In the genomic region with DNA sequence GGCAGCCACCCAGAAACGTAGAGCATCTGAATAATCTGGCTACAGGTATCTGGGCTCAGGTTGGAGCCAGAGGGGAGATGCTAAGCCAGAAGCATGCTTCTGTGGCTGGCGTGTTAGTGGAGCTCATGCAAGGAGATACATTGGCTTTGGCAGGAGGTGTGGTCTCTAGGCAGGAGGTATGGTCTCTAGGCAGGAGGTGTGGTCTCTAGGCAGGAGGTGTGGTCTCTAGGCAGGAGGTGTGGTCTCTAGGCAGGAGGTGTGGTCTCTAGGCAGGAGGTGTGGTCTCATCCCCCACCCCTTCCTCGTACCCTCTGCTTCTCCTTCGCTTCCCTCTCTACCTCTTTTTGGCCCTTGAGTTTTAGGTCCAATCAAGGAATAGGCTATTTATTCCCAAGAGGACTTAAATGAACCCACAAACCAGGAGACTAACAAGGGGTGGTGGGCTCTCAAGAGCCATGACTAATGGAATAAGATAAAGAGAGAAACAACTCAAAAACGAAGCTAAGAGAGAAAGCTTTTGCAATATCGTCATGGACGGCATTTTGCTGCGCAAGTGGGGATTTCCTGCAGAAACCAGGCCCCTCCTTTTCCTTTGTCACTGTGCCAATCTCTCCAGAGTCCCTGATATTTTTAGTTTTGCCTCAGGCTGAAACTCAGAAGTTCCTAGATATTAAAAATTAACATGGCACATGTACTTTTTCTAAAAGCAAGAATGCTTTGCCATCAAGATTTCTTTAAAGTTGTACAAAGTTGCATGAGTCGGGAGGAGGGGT, we compare ENCODE assay signal across 12 mouse cellular contexts. TPM values are rescaled to one million over a fixed set of nuclear protein-coding genes. Genes with fewer than 3 reads are reported as not detected.
DNase-seq lines count a peak whose midpoint lies in the region; ATAC-seq and TF ChIP-seq lines count a peak whose summit lies in the region.
"Had no signal": no experiment of that assay in that cellular context is flagged by ENCODE, and none has a peak within 500 bp of the region (broad histone marks: within the 10 kb centered on the region; RNA-seq: fewer than 3 reads in every experiment).

No protein-coding gene starts in this region.

- peaks cover 10% of the 10 kb centered on the region; the same call in 1 of the 2 replicates for H3K4me1 ChIP-seq in heart, embryonic 10.5 days
- H3K4me1 ChIP-seq in heart, postnatal 0 days (ENCODE audit: control insufficient read depth, insufficient read depth), result no peaks in the 10 kb centered on the region
- peaks cover 5% of the 10 kb centered on the region; the same call in 1 of the 2 replicates for H3K4me1 ChIP-seq in midbrain, embryonic 13.5 days (replicated peaks)
- H3K4me1 ChIP-seq: midbrain, embryonic 15.5 days had no signal

- no peak overlapping the region for H3K4me2 ChIP-seq in heart, postnatal 0 days (ENCODE audit: low read depth, low read length)
- H3K4me2 ChIP-seq in midbrain, embryonic 13.5 days (replicated peaks), result no peak overlapping the region
- H3K4me2 ChIP-seq: forebrain, embryonic 13.5 days; limb, embryonic 13.5 days; midbrain, embryonic 15.5 days had no signal

- no peak overlapping the region for H3K9ac ChIP-seq in heart, postnatal 0 days (replicated peaks; ENCODE audit: low read depth, low read length)
- no peak overlapping the region for H3K9ac ChIP-seq in midbrain, embryonic 13.5 days (replicated peaks)
- H3K9ac ChIP-seq: forebrain, embryonic 13.5 days; limb, embryonic 13.5 days; midbrain, embryonic 15.5 days had no signal

- TF ChIP-seq CTCF in heart, postnatal 0 days (IDR thresholded peaks at IDR 0.05; ENCODE audit: low read depth), result no peak

- WGBS in heart, embryonic 10.5 days, result 78% methylated on average over 9 of the region's 9 CpGs
- 63% methylated on average over 9 of the region's 9 CpGs for WGBS in heart, postnatal 0 days
- 82% methylated on average over 9 of the region's 9 CpGs for WGBS in midbrain, embryonic 13.5 days

- no peak overlapping the region for H3K27ac ChIP-seq in heart, embryonic 10.5 days
- H3K27ac ChIP-seq in heart, postnatal 0 days (ENCODE audit: low read depth), result peak overlapping the region; percentile 52
- no peak overlapping the region for H3K27ac ChIP-seq in midbrain, embryonic 13.5 days
- H3K27ac ChIP-seq: forebrain, embryonic 13.5 days; limb, embryonic 13.5 days; midbrain, embryonic 15.5 days had no signal

- ATAC-seq in heart, postnatal 0 days (ENCODE audit: insufficient read depth, low read depth), result no peak
- no peak for ATAC-seq in midbrain, embryonic 13.5 days
- ATAC-seq: forebrain, embryonic 13.5 days; midbrain, embryonic 15.5 days had no signal

- no peaks in the 10 kb centered on the region for H3K9me3 ChIP-seq in heart, embryonic 10.5 days
- H3K9me3 ChIP-seq in heart, postnatal 0 days (replicated peaks; ENCODE audit: control insufficient read depth, low read length), result no peaks in the 10 kb centered on the region
- H3K9me3 ChIP-seq in midbrain, embryonic 13.5 days, result no peaks in the 10 kb centered on the region
- H3K9me3 ChIP-seq: forebrain, embryonic 13.5 days; limb, embryonic 13.5 days; midbrain, embryonic 15.5 days had no signal

- DNase-seq in heart, adult 8-10 months (ENCODE audit: low spot score), result peak; percentile 71
- DNase-seq in heart, embryonic 10.5 days (ENCODE audit: low spot score), result no peak
- peak; percentile 9 for DNase-seq in WW6 (ENCODE audit: low read depth, low spot score)
- no peak for DNase-seq in heart, postnatal 0 days (ENCODE audit: low spot score)
- DNase-seq in lung, postnatal 14 days, result peak; percentile 48
- no peak for DNase-seq in cerebellum, postnatal 10 days
- no peak for DNase-seq in gastrocnemius, postnatal 4 days (ENCODE audit: low spot score in 2 of 2)
- DNase-seq: thymus, postnatal 36 days had no signal

- TF ChIP-seq EP300 in heart, postnatal 0 days (IDR thresholded peaks at IDR 0.05; ENCODE audit: low read depth), result no peak

- H3K27me3 ChIP-seq in heart, embryonic 10.5 days (ENCODE audit: insufficient read depth, poor library complexity, severe bottlenecking), result no peaks in the 10 kb centered on the region; the same call in 1 of the 2 replicates
- H3K27me3 ChIP-seq in heart, postnatal 0 days (ENCODE audit: control insufficient read depth, insufficient read depth, low read length), result no peaks in the 10 kb centered on the region
- no peaks in the 10 kb centered on the region for H3K27me3 ChIP-seq in midbrain, embryonic 13.5 days
- H3K27me3 ChIP-seq: forebrain, embryonic 13.5 days; limb, embryonic 13.5 days; midbrain, embryonic 15.5 days had no signal

- H3K4me3 ChIP-seq in heart, embryonic 10.5 days, result no peak overlapping the region
- H3K4me3 ChIP-seq in heart, postnatal 0 days (ENCODE audit: low read depth, low read length), result no peak overlapping the region
- H3K4me3 ChIP-seq in midbrain, embryonic 13.5 days (replicated peaks), result no peak overlapping the region
- H3K4me3 ChIP-seq: forebrain, embryonic 13.5 days; limb, embryonic 13.5 days; midbrain, embryonic 15.5 days had no signal

- no peaks in the 10 kb centered on the region for H3K36me3 ChIP-seq in heart, embryonic 10.5 days
- H3K36me3 ChIP-seq in heart, postnatal 0 days (replicated peaks; ENCODE audit: control insufficient read depth, insufficient read depth, low read length), result no peaks in the 10 kb centered on the region
- no peaks in the 10 kb centered on the region for H3K36me3 ChIP-seq in midbrain, embryonic 13.5 days
- H3K36me3 ChIP-seq: limb, embryonic 13.5 days; midbrain, embryonic 15.5 days had no signal

RNA-seq across cellular contexts. Expression of a gene that starts 30.4 kb away (rescaled TPM):
- 1 to 10 TPM; 5.5 to 8.9 (median 6.6) TPM for total RNA-seq in heart, adult 8-10 months (2022)
- 3.3 and 7.6 TPM in 2 replicates for polyA plus RNA-seq in heart, embryonic 10.5 days (2016; fragmentation: Nextera tagmentation; extraction: Ambion mirVana)
- total RNA-seq in heart, postnatal 0 days (2014; rRNA removed; ENCODE audit: low replicate concordance), result 5.8 and 10.5 TPM in 2 replicates
- 3.8 and 4.3 TPM in 2 replicates for polyA plus RNA-seq in heart, postnatal 0 days (2015; fragmentation: Nextera tagmentation; extraction: Ambion mirVana)
- 17.9 and 18.6 TPM in 2 replicates for polyA plus RNA-seq in midbrain, embryonic 13.5 days (2015; fragmentation: Nextera tagmentation; extraction: Ambion mirVana)
- 10 to 100 TPM; 11.6 to 12.0 TPM for total RNA-seq in gastrocnemius, postnatal 4 days (2021)

Comparison
In these comparisons a context has a peak if more than half of its experiments do, and no peak if none do; other contexts are left out.
1. DNase-seq: peak in heart, adult 8-10 months (single experiment), WW6 (single experiment) and lung, postnatal 14 days (single experiment); none in heart, embryonic 10.5 days (single experiment), heart, postnatal 0 days (single experiment), cerebellum, postnatal 10 days (0 of 2) and gastrocnemius, postnatal 4 days (0 of 2).